Mouse (Mus musculus): ENCODE results near the gene Tysnd1.

Tysnd1 gene

GRCm38 (mm10) chr10:61738126-61738525 lies 42.8 kb downstream of the Tysnd1 start:
- DNase-seq (ENCODE audit: low spot score), result no peak

GRCm38 (mm10) chr10:61741306-61741705 lies 46.0 kb downstream of the Tysnd1 start:
- no peak for DNase-seq (ENCODE audit: low spot score)

GRCm38 (mm10) chr10:61741873-61742272 lies 46.6 kb downstream of the Tysnd1 start:
- no peak for DNase-seq (ENCODE audit: low spot score)

- no peak for DNase-seq (ENCODE audit: low spot score)
Observed at GRCm38 (mm10) chr10:61742336-61742735, 47.0 kb downstream of the Tysnd1 start.

- DNase-seq (ENCODE audit: low spot score), result no peak
Observed at GRCm38 (mm10) chr10:61745133-61745532, 49.8 kb downstream of the Tysnd1 start.

GRCm38 (mm10) chr10:61747302-61747701 lies 52.0 kb downstream of the Tysnd1 start:
- no peak for DNase-seq (ENCODE audit: low spot score)

GRCm38 (mm10) chr10:61750014-61750413 lies 54.7 kb downstream of the Tysnd1 start:
- DNase-seq (ENCODE audit: low spot score), result no peak

GRCm38 (mm10) chr10:61751534-61752219 lies 56.4 kb downstream of the Tysnd1 start:
- peak; percentile 21 for DNase-seq (ENCODE audit: low spot score)

Measured in layer of hippocampus, adult 11-12 months (tissue).